Mouse (Mus musculus) MEL (cell line): ENCODE measurements around the gene Slc22a23. TPM values are rescaled to one million over a fixed set of nuclear protein-coding genes. Genes with fewer than 3 reads are reported as not detected.

Experiments used
- DNase-seq: peaks from one replicate; pipeline ENCODE4 v3.0.0; 2011; ENCODE audit warnings: low read depth, low spot score
- H3K27ac ChIP-seq: 2 replicates; pipeline ENCODE4 v1.5.1; 2012; ENCODE audit warnings: low read depth, mild to moderate bottlenecking, control low read depth, low read length, moderate library complexity; ENCODE audit not compliant: control insufficient read depth
- H3K27me3 ChIP-seq, 2 experiments: fragments of 150-350 bp in 1 of 2; sonication (generic) in 1 of 2; 2 replicates each; pipeline ENCODE4 v1.6.1; 2012; ENCODE audit warnings: low read length in 2 of 2, mild to moderate bottlenecking in 2 of 2, improper control_type of control experiment in 1 of 2, moderate library complexity in 1 of 2; ENCODE audit not compliant: insufficient read depth in 2 of 2, control insufficient read depth in 1 of 2
- H3K36me3 ChIP-seq, 2 experiments: 2 replicates each; pipeline ENCODE4 v1.6.1; 2012 to 2014; ENCODE audit warnings: low read length in 2 of 2, improper control_type of control experiment in 1 of 2, inconsistent platforms in 1 of 2, mild to moderate bottlenecking in 1 of 2; ENCODE audit not compliant: insufficient read depth in 2 of 2, control insufficient read depth in 1 of 2
- H3K4me1 ChIP-seq, 2 experiments: fragments of 150-350 bp in 1 of 2; sonication (generic) in 1 of 2; 2 replicates each; pipeline ENCODE4 v1.6.1; 2012; ENCODE audit warnings: low read length in 2 of 2, improper control_type of control experiment in 1 of 2, mild to moderate bottlenecking in 1 of 2; ENCODE audit not compliant: insufficient read depth in 2 of 2, control insufficient read depth in 1 of 2
- H3K4me3 ChIP-seq, 2 experiments: fragments of 150-350 bp in 1 of 2; sonication (generic) in 1 of 2; 2 replicates each; pipeline ENCODE4 v1.5.1; 2012; ENCODE audit warnings: low read depth in 2 of 2, low read length in 2 of 2, mild to moderate bottlenecking in 2 of 2, moderate library complexity in 2 of 2, control low read depth in 1 of 2, improper control_type of control experiment in 1 of 2; ENCODE audit not compliant: control insufficient read depth in 1 of 2, insufficient read depth in 1 of 2
- H3K79me2 ChIP-seq: 2 replicates; pipeline ENCODE4 v1.6.1; 2012; ENCODE audit warnings: mild to moderate bottlenecking, low read length, moderate library complexity; ENCODE audit not compliant: control insufficient read depth, poor library complexity, insufficient read depth
- H3K9ac ChIP-seq: 2 replicates; pipeline ENCODE4 v1.6.1; 2012; ENCODE audit warnings: low read depth, mild to moderate bottlenecking, control low read depth, low read length, moderate library complexity; ENCODE audit not compliant: control insufficient read depth, poor library complexity, severe bottlenecking
- H3K9me3 ChIP-seq: fragments of 150-350 bp; sonication (generic); replicated peaks from 2 replicates; pipeline ENCODE4 v1.6.1; 2012; ENCODE audit warnings: mild to moderate bottlenecking, low read length, improper control_type of control experiment, moderate library complexity; ENCODE audit not compliant: insufficient read depth
- BHLHE40 ChIP-seq: IDR thresholded peaks from 2 replicates; pipeline ENCODE4 v1.6.1; 2012; ENCODE audit warnings: low read depth, mild to moderate bottlenecking, inconsistent platforms, low read length, improper control_type of control experiment, borderline replicate concordance
- CHD2 ChIP-seq: IDR thresholded peaks from 2 replicates; pipeline ENCODE4 v1.6.1; 2011; ENCODE audit warnings: low read length, improper control_type of control experiment
- CTCF ChIP-seq, 3 experiments: IDR thresholded peaks in 2 of 3; conservative IDR thresholded peaks in 1 of 3; 2 replicates each; pipeline ENCODE4 v1.5.1; 2011 to 2012; ENCODE audit warnings: low read length in 3 of 3, low read depth in 2 of 3, mild to moderate bottlenecking in 2 of 3, improper control_type of control experiment in 1 of 3, inconsistent platforms in 1 of 3, mixed read lengths in 1 of 3, moderate library complexity in 1 of 3; ENCODE audit not compliant: control insufficient read depth in 1 of 3, insufficient read depth in 1 of 3, poor library complexity in 1 of 3, severe bottlenecking in 1 of 3
- E2F4 ChIP-seq: IDR thresholded peaks from 2 replicates; pipeline ENCODE4 v1.6.1; 2011; ENCODE audit warnings: low read depth, low read length, improper control_type of control experiment, borderline replicate concordance
- ELF1 ChIP-seq: IDR thresholded peaks from 2 replicates; pipeline ENCODE4 v1.6.1; 2014; ENCODE audit warnings: low read depth, mild to moderate bottlenecking, inconsistent platforms, low read length, improper control_type of control experiment, moderate library complexity
- EP300 ChIP-seq, 2 experiments: IDR thresholded peaks; 2 replicates each; pipeline ENCODE4 v1.6.1; 2011; ENCODE audit warnings: improper control_type of control experiment in 2 of 2, low read length in 2 of 2, low read depth in 1 of 2, mild to moderate bottlenecking in 1 of 2
- ETS1 ChIP-seq: IDR thresholded peaks from 2 replicates; pipeline ENCODE4 v1.6.1; 2012; ENCODE audit warnings: low read depth, mild to moderate bottlenecking, inconsistent platforms, low read length, improper control_type of control experiment, moderate library complexity
- GABPA ChIP-seq: IDR thresholded peaks from 2 replicates; pipeline ENCODE4 v1.6.1; 2012; ENCODE audit warnings: low read depth, mild to moderate bottlenecking, inconsistent platforms, low read length, improper control_type of control experiment, moderate library complexity
- GATA1 ChIP-seq: IDR thresholded peaks from 2 replicates; pipeline ENCODE4 v1.6.1; 2011; ENCODE audit warnings: low read depth, low read length, improper control_type of control experiment
- HCFC1 ChIP-seq: IDR thresholded peaks from 2 replicates; pipeline ENCODE4 v1.6.1; 2012; ENCODE audit warnings: low read depth, mild to moderate bottlenecking, inconsistent platforms, low read length, improper control_type of control experiment, moderate library complexity
- JUND ChIP-seq: IDR thresholded peaks from 2 replicates; pipeline ENCODE4 v1.6.1; 2011; ENCODE audit warnings: low read depth, mild to moderate bottlenecking, improper control_type of control experiment, low read length
- KAT2A ChIP-seq: conservative IDR thresholded peaks from 2 replicates; pipeline ENCODE4 v1.6.1; 2012; ENCODE audit warnings: low read depth, low read length, improper control_type of control experiment, inconsistent platforms
- MAX ChIP-seq: IDR thresholded peaks from 2 replicates; pipeline ENCODE4 v1.6.1; 2011; ENCODE audit warnings: low read length, improper control_type of control experiment
- MEF2A ChIP-seq: IDR thresholded peaks from 2 replicates; pipeline ENCODE4 v1.6.1; 2014; ENCODE audit warnings: low read depth, mild to moderate bottlenecking, inconsistent platforms, low read length, improper control_type of control experiment; ENCODE audit not compliant: poor library complexity, insufficient replicate concordance, severe bottlenecking; ENCODE audit errors: extremely low read depth
- MXI1 ChIP-seq: IDR thresholded peaks from 2 replicates; pipeline ENCODE4 v1.6.1; 2011; ENCODE audit warnings: mild to moderate bottlenecking, low read depth, low read length, improper control_type of control experiment
- MYB ChIP-seq: IDR thresholded peaks from 2 replicates; pipeline ENCODE4 v1.6.1; 2011; ENCODE audit warnings: mild to moderate bottlenecking, low read depth, low read length, improper control_type of control experiment
- MYC ChIP-seq: IDR thresholded peaks from 2 replicates; pipeline ENCODE4 v1.6.1; 2011; ENCODE audit warnings: low read depth, mild to moderate bottlenecking, low read length, improper control_type of control experiment, moderate library complexity
- NRF1 ChIP-seq: IDR thresholded peaks from 2 replicates; pipeline ENCODE4 v1.6.1; 2014; ENCODE audit warnings: low read depth, mild to moderate bottlenecking, inconsistent platforms, low read length, improper control_type of control experiment, moderate library complexity; ENCODE audit not compliant: poor library complexity, insufficient read depth, severe bottlenecking
- POLR2A ChIP-seq, 2 experiments: IDR thresholded peaks; 2 replicates each; pipeline ENCODE4 v1.6.1; 2011 to 2012; ENCODE audit warnings: low read length in 2 of 2, mild to moderate bottlenecking in 2 of 2, control low read depth in 1 of 2, improper control_type of control experiment in 1 of 2, low read depth in 1 of 2, moderate library complexity in 1 of 2; ENCODE audit not compliant: control insufficient read depth in 1 of 2, insufficient read depth in 1 of 2, poor library complexity in 1 of 2
- POLR2AphosphoS5 ChIP-seq: IDR thresholded peaks from 2 replicates; pipeline ENCODE4 v1.6.1; 2012; ENCODE audit warnings: low read depth, borderline replicate concordance, mild to moderate bottlenecking, inconsistent platforms, low read length, moderate library complexity, mixed read lengths
- SIN3A ChIP-seq: IDR thresholded peaks from 2 replicates; pipeline ENCODE4 v1.6.1; 2012; ENCODE audit warnings: low read length, improper control_type of control experiment, inconsistent platforms
- SMC3 ChIP-seq: IDR thresholded peaks from 2 replicates; pipeline ENCODE4 v1.6.1; 2011; ENCODE audit warnings: low read depth, low read length, improper control_type of control experiment
- TAL1 ChIP-seq: IDR thresholded peaks from 2 replicates; pipeline ENCODE4 v1.6.1; 2012; ENCODE audit warnings: mild to moderate bottlenecking, inconsistent platforms, low read length, moderate library complexity, mixed read lengths
- TBP ChIP-seq: IDR thresholded peaks from 2 replicates; pipeline ENCODE4 v1.8.0; 2011; ENCODE audit warnings: low read depth, low read length, improper control_type of control experiment
- TCF12 ChIP-seq: IDR thresholded peaks from 2 replicates; pipeline ENCODE4 v1.6.1; 2014; ENCODE audit warnings: low read depth, mild to moderate bottlenecking, inconsistent platforms, low read length, improper control_type of control experiment, moderate library complexity
- UBTF ChIP-seq: IDR thresholded peaks from 2 replicates; pipeline ENCODE4 v1.6.1; 2012; ENCODE audit warnings: low read depth, mild to moderate bottlenecking, inconsistent platforms, low read length, improper control_type of control experiment, moderate library complexity, borderline replicate concordance; ENCODE audit not compliant: insufficient read depth
- USF1 ChIP-seq: IDR thresholded peaks from 2 replicates; pipeline ENCODE4 v1.6.1; 2014; ENCODE audit warnings: low read depth, mild to moderate bottlenecking, inconsistent platforms, low read length, improper control_type of control experiment, moderate library complexity
- USF2 ChIP-seq, 2 experiments: IDR thresholded peaks; 2 replicates each; pipeline ENCODE4 v1.6.1; 2011 to 2012; ENCODE audit warnings: improper control_type of control experiment in 2 of 2, low read length in 2 of 2, borderline replicate concordance in 1 of 2, inconsistent platforms in 1 of 2, low read depth in 1 of 2, mild to moderate bottlenecking in 1 of 2; ENCODE audit not compliant: insufficient read depth in 1 of 2
- ZKSCAN1 ChIP-seq: IDR thresholded peaks from 2 replicates; pipeline ENCODE4 v1.6.1; 2012; ENCODE audit warnings: low read depth, mild to moderate bottlenecking, inconsistent platforms, low read length, improper control_type of control experiment, moderate library complexity
- ZMIZ1 ChIP-seq: IDR thresholded peaks from 2 replicates; pipeline ENCODE4 v1.6.1; 2012; ENCODE audit warnings: low read depth, mild to moderate bottlenecking, inconsistent platforms, low read length, improper control_type of control experiment, moderate library complexity
- ZNF384 ChIP-seq: IDR thresholded peaks from 2 replicates; pipeline ENCODE4 v1.6.1; 2012; ENCODE audit warnings: low read depth, mild to moderate bottlenecking, inconsistent platforms, low read length, improper control_type of control experiment
- polyA plus RNA-seq, 2 experiments: library from polyadenylated mRNA; stranded (reverse) in 1 of 2; unstranded in 1 of 2; fragments of >175 nt in 1 of 2; fragments of >200 nt in 1 of 2; gene quantifications; 2 replicates each; pipeline versions ENCODE4 v1.2.1 to v1.2.4; 2012; ENCODE audit warnings: low replicate concordance in 2 of 2, low read depth in 1 of 2; ENCODE audit not compliant: insufficient read length in 2 of 2, insufficient read depth in 1 of 2, missing spikeins in 1 of 2
- total RNA-seq: library from RNA; depleted of rRNA; stranded (reverse); fragments of 300-350 nt; gene quantifications from 2 replicates; pipeline ENCODE4 v1.2.3, GENCODE M21; 2012

Slc22a23 gene
- total and polyA plus RNA-seq, 3 experiments, result 22.2 to 24.3 TPM; not detected in 1

DNA sequence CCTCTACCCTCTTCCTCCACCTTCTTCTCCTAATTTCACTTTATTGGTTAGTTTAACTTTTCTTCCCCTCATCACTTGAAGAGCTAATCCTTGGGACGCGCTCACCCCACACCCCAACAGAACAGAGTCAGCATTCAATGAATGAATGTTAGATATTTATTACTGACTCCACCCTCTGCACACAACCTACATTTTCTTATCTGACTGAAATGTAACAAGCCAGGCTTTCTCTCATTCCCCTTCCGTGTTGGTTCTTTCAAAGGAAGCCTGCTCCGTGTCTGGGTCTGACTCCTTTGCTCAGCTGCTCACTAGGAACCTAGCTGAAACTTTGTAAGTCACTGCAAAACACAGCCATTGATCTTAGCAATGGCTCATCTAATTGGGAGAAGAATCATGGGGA, 1.8 kb upstream of the Slc22a23 start (continued):
- TF ChIP-seq MEF2A, result no peak
- peak; percentile 59 for TF ChIP-seq ELF1
- no peak for TF ChIP-seq CTCF (IDR thresholded peaks at IDR 0.05 in 2 of 3, conservative IDR thresholded peaks at IDR 0.05 in 1 of 3; ENCODE audit: control insufficient read depth in 1 of 3, insufficient read depth in 1 of 3, low read depth in 2 of 3, low read length in 3 of 3, poor library complexity in 1 of 3, severe bottlenecking in 1 of 3)
- no peak for TF ChIP-seq NRF1
- no peak for TF ChIP-seq TAL1
- no peak for TF ChIP-seq KAT2A
- TF ChIP-seq SMC3, result no peak
- no peak for TF ChIP-seq HCFC1
- TF ChIP-seq CHD2, result no peak
- TF ChIP-seq MXI1, result no peak
- TF ChIP-seq MYB, result no peak
- TF ChIP-seq ZMIZ1, result peak; percentile 17; the same call in 1 of the 2 replicates
- TF ChIP-seq BHLHE40, result 0 out of 2 replicates have a peak, but pooled peaks have one; percentile 10
- no peak for TF ChIP-seq MAX
- TF ChIP-seq GATA1, result peak; percentile 54; the same call in 1 of the 2 replicates
- no peak for TF ChIP-seq GABPA
- TF ChIP-seq TBP, result peak; percentile 88
- TF ChIP-seq USF1, result no peak
- no peak for TF ChIP-seq JUND
- TF ChIP-seq E2F4, result no peak
- no peak; a peak in 2 of 4 replicates for TF ChIP-seq EP300 (IDR thresholded peaks at IDR 0.05; ENCODE audit: low read depth in 1 of 2, low read length in 2 of 2)
- no peak for TF ChIP-seq MYC
- no peak for TF ChIP-seq ZKSCAN1
- TF ChIP-seq UBTF, result no peak
- peak in 1 of 2 experiments; percentile 69; a peak in 2 of 4 replicates for TF ChIP-seq POLR2A (IDR thresholded peaks at IDR 0.05; ENCODE audit: control insufficient read depth in 1 of 2, insufficient read depth in 1 of 2, low read depth in 1 of 2, low read length in 2 of 2, poor library complexity in 1 of 2)

DNA sequence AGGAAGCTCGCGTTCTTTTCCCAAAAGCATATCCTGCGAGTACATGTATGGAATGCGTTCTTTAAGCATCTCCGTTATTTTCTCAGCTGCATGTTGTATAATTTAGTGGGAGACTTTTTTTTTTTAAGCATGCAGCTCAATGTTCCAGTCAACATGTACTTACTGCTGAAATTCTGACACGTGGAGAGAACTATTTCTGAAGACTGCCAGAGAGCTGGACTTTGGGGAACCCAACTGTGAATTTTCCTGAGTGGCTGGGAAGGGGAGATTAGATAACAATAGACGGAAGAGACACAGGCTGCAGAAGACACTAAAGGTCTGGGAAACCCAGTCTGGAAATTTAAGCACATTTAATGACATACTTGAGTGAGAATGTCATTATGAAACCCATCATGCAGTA, 1.3 kb upstream of the Slc22a23 start:
- Histone ChIP-seq H3K9me3 (no peaks in the 10 kb centered on the region), H3K4me3 (peak overlapping the region; percentile 82 to 97), H3K36me3 (peaks cover 0 to 16% of the 10 kb centered on the region in 2 experiments; a peak in 2 of 4 replicates), H3K27me3 (no peaks in the 10 kb centered on the region), H3K27ac (peak overlapping the region; percentile 96), H3K9ac (peak overlapping the region; percentile 91), H3K79me2 (peaks cover 38% of the 10 kb centered on the region), H3K4me1 (peaks cover 10 to 19% of the 10 kb centered on the region in 2 experiments)
- DNase-seq, result peak; percentile 74
- peak; percentile 76 for TF ChIP-seq TCF12
- TF ChIP-seq SIN3A, result peak; percentile 79
- TF ChIP-seq HCFC1, result no peak
- TF ChIP-seq USF2 (IDR thresholded peaks at IDR 0.05; ENCODE audit: borderline replicate concordance in 1 of 2, insufficient read depth in 1 of 2, low read depth in 1 of 2, low read length in 2 of 2), result no peak
- no peak for TF ChIP-seq POLR2AphosphoS5
- TF ChIP-seq ZNF384, result peak; percentile 58
- TF ChIP-seq MYC, result peak; percentile 93
- peak; percentile 89 for TF ChIP-seq GATA1
- peak; percentile 86 for TF ChIP-seq MAX
- no peak for TF ChIP-seq GABPA
- TF ChIP-seq MXI1, result peak; percentile 95
- peak; percentile 64 for TF ChIP-seq ETS1
- peak; percentile 81 to 82 for TF ChIP-seq EP300 (IDR thresholded peaks at IDR 0.05; ENCODE audit: low read depth in 1 of 2, low read length in 2 of 2)
- TF ChIP-seq BHLHE40, result peak; percentile 39; the same call in 1 of the 2 replicates
- TF ChIP-seq TAL1, result peak; percentile 76
